Mouse (Mus musculus): ENCODE data around the gene Adgrl1. TPM values are rescaled to one million over a fixed set of nuclear protein-coding genes. Genes with fewer than 3 reads are reported as not detected.

Gene Adgrl1
- 10 to 100 TPM; 21.1 to 21.6 TPM for total RNA-seq (2021)
- long read RNA-seq, experiment 1, partial matches to known transcripts: 0 of 2 reads
- long read RNA-seq, experiment 1, other reads (novel, unspliced or antisense): 2 of 2 reads
- long read RNA-seq, experiment 2, partial matches to known transcripts: 0 of 3 reads
- long read RNA-seq, experiment 2, other reads (novel, unspliced or antisense): 3 of 3 reads

DNA sequence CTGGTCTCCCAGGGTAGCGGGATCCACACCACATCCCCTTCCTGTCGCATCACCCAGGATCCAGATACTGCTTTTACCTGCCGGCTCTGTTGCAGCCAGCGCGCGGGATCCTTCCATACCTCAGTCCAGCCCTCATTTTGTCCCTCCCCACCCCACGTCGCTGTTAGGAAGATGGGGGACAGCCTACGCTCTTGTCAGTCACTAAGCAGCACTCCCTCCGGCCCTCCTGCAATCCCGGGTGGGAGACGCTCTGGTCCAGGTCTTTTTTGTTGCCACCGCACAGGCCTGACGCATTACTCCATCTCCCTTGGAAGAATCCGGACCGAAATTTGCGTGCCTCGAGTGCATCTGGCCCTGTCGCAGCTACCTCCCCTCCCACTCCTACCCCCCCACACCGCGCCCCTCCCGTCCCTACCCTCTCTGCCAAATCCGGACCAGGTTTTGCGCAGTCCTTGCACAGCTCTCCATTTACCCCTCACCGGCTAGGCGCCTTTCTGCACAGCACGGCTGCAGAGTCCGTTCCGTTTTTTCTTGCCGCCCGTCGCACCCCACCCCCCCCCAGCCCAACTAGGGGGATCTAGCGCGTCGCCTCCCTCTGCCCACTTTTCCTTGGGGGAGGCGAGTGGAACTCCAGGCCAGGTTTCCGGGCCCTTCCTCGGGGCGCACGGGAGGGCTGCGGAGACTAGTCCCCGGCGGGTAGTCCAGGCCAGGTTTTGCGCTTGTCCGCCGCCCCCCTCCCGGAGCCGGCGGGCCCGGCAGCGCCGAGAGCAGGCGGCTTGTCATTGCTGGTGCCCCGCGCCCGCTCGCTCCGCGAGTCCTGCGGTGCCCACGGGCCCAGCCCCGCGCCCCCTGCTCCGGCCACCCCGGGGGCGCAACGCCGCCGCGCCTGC lies at the start of gene Adgrl1:
Gene Adgrl1, plus strand, starts transcription at position 743 of the 890 bp plus-strand sequence.
- intact Hi-C loops (cut with DNase I): loop anchor here (2.0 to 5.0 kb wide), 2 partner anchors 21 to 58 kb away; partner anchors contain the start of genes Asf1b and Gm10644
- peak; percentile 92 for DNase-seq

DNA sequence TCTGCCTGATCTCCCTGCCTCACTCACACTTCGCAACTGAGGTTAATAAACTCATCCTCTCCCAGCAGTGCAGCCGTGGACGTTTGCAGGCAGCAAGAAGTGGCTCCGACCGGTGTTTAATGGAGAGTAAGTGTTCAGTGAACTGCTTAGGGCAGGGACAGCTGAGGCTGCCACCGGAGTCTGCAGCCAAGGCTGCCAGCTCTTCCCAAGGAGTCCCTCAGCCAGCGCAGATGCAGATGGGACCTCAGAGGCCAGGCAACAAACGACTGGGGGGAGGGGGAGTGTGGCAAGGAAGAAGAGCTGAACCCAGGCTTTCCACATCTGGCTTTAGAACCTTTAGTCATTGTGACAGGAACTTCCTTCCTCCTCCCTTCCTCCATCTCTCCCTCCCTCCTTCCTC lies 47.6 kb upstream of the Adgrl1 start:
- intact Hi-C loops (cut with DNase I): no loop called here
- no peak for DNase-seq

DNA sequence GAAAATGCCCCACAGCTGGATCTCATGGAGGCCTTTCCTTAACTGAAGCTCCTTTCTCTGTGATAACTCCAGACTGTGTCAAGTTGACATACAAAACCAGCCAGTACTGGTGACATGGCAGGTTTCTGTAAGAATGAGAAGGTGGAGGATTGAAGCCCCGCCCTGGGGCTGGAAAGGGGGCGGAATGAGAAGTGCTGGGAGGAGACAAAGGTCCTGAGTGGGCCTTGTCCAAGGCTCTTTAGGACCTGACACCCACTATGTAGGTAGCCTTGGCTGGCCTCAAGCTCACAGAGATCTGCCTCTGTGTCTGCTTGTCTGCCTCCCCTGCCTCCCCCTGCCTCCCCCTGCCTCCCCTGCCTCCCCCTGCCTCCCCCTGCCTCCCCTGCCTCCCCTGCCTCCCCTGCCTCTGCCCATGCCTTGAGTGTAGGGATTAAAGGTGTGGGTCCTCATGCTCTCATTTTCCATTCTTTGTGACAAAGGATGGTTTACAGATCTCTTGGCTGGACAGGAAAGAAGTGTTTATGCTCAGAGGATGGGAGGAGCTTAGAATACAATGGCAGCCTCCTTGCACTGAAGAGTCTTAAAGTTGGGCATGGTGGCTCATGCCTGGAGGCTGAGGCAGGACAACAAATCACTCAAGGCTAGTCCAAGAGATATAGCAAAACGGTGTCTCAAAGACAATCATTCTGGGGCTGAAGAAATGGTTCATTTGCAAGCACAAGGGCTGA lies 46.4 kb upstream of the Adgrl1 start:
- no peak for DNase-seq
- intact Hi-C loops (cut with DNase I): no loop called here

DNA sequence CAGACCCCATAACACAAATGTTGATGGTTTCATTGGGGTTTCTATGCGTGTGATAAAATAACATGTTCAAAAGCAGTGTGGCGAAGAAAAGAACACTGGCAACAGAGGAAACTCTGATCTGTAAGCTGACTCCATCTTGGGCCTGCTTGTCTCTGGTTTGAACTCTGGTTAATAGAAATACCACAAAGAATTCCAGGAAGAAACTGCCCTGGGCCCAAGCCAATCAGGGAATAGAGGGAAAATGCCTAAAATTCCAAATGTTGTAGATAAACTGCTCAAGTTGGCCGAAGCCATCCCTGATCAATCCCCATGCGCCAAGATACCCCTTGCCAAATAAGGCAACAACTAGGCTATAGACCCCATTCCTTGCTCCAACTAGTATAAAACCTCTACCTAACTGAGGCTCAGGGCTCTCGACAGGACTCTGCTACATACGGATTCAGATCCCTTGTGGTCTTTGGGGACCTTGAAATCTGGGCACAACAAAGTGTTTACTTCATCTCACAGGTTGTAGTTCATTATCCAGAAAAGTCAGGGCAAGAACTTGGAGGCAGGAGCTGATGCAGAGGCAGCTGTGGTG lies 43.3 kb upstream of the Adgrl1 start:
- no peak for DNase-seq
- intact Hi-C loops (cut with DNase I): no loop called here

DNA sequence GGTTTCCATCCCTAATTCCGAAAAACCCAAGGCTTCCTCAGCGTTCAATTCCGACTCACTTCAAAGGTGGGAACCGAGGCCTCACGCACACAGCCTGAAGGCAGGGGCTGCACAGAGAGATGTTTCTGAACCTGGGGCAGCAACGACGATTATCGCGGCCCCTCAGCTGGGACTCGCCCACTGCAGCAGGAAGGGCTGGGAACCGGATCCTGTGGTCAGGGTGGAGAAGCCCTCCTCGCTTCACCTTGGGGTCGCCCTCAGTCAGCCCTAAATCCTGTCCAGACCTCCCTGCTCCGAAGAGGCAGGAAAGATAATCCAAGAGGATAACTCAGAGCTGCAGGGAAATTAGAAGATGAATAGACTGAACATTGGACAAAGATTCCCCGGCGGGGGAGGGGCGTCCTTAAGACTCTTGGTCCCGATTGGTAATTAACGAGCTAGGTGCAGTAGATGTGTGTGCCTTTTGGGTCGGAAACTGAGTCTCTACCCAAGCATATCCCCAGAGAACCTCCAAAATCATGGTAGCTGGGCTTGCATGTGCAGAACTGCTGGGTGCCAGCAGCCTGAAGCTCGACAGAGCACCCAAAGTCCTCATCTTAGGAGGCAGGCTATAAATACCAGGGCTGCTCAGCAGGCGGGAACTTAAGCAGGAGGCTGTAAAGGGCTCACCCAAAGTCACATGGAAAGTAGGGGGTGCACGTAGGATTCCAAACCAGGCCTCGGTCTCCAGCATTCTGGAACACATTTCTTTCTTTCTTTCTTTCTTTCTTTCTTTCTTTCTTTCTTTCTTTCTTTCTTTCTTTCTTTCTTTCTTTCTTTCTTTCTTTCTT lies 37.3 kb upstream of the Adgrl1 start:
- intact Hi-C loops (cut with DNase I): no loop called here
- DNase-seq: no peak

DNA sequence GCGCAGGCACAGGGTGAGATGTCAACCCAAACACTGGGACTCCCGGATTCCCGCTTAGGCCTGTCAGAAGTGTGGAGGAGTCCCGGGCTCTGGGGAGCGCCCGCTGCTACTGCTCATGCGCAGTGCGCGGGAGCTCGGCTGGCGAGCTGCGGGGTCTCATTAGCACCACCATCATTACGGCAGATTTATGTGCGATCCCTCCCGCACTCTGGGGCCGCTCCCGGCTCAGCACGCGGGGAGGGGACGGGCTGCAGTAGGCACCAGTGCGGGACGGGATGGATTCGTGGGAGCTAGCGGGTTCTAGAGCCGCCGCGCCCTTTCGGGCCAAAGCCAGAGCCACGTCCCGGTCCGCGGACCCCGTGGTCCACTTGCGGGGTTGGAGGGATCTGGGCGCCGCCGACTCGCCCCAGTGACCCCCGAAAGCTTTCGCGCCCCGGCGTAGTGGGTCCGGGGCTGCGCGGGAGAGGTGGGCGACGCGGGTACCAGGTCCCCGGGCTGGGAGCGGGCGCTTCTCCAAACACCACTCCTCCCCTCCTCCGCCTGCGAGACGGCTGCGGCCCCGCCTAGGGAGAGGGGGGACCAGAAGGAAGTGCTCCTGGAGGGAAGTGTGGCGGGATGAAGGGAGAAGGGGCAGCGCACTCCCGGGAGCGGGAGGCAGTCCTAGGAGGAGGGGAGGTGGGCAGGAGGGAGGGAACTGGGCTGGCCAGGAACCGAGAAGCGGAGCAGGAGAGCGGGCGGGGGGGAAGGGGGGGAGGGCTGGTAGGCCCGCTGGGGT lies 24.8 kb upstream of the Adgrl1 start:
- intact Hi-C loops (cut with DNase I): no loop called here
- peak; percentile 66 to 67 for DNase-seq

DNA sequence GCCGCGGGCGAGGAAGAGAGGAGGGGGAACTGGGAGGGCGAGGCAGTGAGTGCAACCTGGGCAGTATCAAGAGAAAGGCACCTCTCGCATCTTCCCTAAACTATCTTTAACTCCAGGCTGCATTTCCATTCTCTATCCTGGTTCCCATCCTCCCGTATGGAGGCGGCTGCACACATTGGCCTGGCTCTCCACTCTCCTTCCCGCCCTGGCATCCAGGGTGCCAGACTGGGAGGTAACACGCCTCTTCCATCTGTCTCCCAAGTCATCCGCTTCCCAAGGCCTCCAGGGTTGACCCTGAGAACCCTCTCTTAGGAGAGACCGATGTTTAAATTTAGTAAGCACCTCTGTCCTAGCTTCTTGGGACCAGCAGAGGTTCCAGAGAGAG lies 24.3 kb upstream of the Adgrl1 start:
- DNase-seq: peak; percentile 16 to 23
- intact Hi-C loops (cut with DNase I): no loop called here

DNA sequence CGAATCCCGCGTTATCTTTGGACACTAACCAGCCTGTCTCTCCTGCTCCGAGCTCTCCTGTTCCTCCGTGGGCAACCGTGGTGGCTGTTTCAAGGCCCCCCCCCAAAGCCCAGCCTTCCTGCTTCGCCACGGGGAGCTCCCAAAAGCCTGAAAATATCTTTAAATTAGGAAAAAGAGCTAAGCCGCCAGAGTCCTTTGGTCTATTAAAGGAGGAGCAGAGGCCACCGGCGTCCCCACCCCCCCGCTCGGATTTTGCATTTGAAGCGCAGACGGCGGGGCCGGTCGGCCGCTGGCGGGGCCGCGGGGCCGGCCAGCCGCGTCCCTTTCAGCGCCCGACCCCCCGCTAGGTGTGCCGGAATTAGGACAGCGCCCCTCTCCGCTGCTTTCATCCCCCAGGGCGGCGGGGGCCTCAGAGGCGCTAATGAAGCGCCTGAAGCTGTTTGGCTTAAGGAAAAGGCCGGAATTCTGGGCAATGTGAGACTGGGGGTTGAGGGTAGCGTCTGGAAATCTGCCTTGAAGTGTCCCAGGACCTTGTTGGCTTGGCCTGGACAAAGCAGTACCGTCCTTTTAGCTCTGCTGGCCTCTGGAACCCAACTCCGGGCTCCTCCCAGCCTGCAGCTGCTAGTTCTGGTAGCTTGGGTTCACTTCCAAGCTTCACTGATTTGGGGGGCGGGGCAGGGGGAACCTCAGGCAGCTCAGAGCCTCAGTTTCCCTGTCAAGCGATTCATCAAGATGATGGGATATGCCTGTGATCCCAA lies 23.6 kb upstream of the Adgrl1 start:
- intact Hi-C loops (cut with DNase I): no loop called here
- peak in 1 of 2 experiments; percentile 6 for DNase-seq

DNA sequence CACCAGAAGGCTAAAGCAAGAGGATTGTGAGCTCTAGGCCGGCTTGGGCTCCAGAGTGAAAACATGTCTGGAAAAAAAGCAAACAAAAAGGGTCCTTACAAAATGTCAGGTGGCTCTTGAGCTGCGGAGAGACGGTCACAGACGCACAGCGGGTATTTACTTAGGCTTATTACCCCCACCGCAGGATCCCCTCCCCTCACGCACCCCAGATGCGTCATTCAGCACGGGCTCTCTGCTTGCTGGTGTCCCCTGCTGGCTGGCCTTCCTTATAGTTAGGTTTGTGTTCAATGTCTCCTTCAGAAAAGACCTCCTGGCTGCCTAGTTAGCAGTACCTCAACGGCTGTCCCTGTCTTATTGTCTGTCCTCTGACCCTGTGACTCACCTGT lies 23.1 kb upstream of the Adgrl1 start:
- intact Hi-C loops (cut with DNase I): no loop called here
- peak; percentile 26 to 36 for DNase-seq

DNA sequence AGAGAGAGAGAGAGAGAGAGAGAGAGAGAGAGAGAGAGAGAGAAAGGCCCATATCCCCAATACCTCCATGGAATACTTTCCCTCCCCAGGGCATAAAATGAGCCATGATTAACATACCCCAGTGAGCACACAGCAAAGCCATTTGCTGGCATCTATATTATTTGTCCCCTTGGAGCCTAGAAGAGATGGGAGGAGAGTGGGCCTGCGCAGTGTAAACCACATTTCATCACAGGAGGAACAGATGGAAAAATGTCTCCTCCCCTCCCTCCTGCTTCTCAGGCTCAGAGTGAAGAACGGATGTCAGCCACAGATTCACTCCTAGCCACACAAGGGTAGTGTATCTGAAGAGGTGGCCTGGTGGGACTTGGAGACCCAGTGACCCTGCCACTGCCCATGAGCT lies 11.5 kb upstream of the Adgrl1 start:
- intact Hi-C loops (cut with DNase I): no loop called here
- no peak for DNase-seq

DNA sequence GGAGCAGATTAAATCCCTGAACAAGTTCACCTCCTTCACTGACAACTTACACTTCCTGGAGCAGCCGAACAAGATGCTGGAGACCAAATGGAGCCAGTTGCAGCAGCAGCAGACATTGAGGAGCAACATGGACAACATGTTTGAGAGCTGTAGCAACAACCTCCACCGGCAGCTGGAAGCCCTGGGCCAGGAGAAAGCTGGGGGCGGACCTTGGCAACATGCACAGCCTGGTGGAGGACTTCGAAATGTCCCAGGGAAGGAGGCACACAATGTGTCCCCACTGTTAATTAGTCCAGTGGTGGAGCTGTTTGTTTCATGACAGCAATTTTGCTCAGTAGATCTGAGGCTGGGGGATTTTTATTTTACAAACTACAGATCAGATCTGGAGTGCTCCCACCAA lies 7.8 kb upstream of the Adgrl1 start:
- no peak for DNase-seq
- intact Hi-C loops (cut with DNase I): loop anchor here (2.0 kb wide), 1 partner anchor 229 kb away; no protein-coding TSS in a partner anchor

DNA sequence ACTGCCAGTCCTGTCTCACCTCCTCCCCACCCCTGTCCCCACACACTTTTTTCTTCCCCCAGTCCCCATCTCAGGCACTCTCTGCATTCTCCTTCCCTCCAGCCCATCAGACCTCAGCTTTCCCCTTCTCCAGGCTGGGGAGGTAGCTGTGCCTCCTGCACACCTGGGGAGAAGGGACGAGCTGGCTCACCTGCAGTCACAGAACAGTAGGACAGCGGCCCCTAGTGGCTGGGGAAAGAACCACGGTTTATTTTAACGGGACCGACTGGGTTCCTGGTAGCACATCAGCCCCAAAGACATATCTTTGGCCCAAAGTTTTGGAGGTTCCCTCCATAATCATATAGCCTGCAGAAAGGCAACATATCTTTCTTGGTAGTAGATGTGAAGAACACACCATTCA lies 6.0 kb upstream of the Adgrl1 start:
- intact Hi-C loops (cut with DNase I): loop anchor here (1.0 to 2.0 kb wide), 3 partner anchors 111 to 231 kb away; no protein-coding TSS in a partner anchor

DNA sequence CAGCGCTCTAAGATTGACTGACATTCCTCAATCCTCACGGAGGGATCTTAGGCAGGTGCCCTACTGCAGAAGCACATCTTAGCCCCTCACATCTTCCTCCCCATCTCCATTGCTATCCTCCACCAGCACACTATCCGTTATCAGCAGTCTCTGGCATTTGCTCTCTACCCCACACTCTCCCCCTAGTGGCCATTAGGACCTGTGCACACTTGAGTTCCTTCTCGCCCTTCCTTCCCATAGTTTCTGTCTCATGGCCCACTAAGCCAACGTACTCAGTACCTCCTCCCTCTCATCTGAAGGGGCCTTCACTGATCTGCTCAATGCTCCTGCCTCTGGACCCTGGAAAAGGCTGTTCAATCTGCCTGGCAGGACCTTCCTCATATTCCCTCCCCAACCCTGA lies 4.0 kb upstream of the Adgrl1 start:
- intact Hi-C loops (cut with DNase I): loop anchor here (2.0 to 5.0 kb wide), 2 partner anchors 61 to 171 kb away; partner anchors contain the start of genes Asf1b and Gm10644
- DNase-seq: peak; percentile 31 to 53

More for the DNA sequence above, 6.0 kb upstream of the Adgrl1 start:
- DNase-seq: peak; percentile 82 to 88

DNA sequence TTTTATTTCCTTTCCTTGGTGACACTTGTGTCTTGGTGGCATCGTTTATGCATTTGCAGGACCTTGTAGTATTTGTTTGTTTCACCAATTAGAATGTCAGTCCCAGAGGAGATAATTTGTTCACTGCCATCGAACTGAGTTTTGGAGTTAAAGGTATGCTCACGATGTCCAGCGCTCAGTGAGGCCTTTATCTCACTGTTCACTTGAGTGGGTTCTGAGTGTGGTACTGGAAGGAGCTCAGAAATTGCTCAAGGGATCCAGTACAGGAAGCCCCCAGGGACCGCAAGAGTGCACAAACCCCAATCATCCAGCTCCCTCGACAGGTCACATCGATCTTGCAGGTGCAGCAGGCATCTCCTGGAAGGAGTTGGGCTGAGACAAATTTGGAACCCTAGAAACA lies 3.4 kb upstream of the Adgrl1 start:
- intact Hi-C loops (cut with DNase I): loop anchor here (5.0 kb wide), 1 partner anchor 61 kb away; the partner anchor contains the start of genes Asf1b and Gm10644
- DNase-seq: no peak

DNA sequence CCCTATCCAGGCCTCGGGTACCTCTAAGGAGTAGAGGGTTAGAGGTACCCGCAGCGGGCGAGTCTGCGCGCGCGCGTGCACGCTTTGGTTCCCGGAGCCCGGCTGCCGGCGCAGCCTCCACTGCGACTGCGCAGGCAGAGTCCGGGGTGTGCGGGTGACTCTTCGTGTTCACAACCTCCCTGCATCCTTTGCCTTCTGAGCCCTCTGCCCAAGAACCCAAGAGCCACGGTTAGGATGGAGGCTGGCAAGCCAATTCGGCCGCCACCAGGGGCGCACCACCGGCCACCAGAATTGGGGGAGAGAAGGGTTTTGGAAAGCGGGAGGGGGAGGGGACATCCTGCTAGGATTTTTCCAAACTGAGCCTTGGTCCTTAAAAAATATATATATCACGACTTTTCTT lies 2.7 kb upstream of the Adgrl1 start:
- intact Hi-C loops (cut with DNase I): loop anchor here (5.0 kb wide), 1 partner anchor 60 kb away; the partner anchor contains the start of genes Asf1b and Gm10644
- peak; percentile 60 to 73 for DNase-seq

DNA sequence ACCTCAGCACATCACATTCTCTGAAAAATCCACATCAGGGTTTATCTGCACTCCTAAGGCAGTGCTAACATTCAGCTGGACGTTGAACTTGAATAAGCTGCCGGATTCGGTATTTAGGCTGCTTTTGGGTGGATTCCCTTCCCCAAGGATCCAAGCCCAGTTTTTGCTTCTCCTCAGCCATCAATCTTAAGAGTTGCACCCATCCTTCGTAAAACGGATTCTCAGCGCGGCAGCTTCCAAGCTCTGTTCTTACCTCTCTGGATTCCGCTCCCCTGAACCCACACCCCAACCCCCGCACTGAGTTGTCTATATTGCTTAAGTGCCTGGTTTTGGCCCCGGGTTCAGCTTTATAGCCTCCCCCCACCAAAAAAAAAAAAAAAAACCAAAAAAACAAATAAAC lies 1.4 kb upstream of the Adgrl1 start:
- intact Hi-C loops (cut with DNase I): loop anchor here (5.0 kb wide), 1 partner anchor 59 kb away; the partner anchor contains the start of genes Asf1b and Gm10644

DNA sequence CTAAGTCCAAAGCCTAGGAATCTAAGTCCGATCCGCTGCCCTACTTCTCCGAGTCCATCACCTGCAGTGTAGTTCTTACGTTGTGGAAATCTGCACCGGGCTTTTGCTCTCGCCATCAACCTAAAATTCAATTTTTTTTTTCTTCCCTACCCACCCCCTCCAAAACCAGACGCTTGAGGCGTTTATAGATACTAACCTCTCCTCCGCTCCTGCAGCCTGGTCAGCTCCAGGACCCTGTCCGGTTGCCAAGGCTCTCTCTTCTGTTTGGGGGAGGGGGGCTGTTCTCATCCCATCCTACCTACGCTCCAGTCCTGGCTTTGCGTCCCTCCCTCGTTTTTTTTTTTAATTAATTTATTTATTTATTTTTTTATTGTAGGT lies 931 bp upstream of the Adgrl1 start:
- peak in 1 of 2 experiments; percentile 58 for DNase-seq
- intact Hi-C loops (cut with DNase I): loop anchor here (5.0 kb wide), 1 partner anchor 58 kb away; the partner anchor contains the start of genes Asf1b and Gm10644

More for the DNA sequence above, 1.4 kb upstream of the Adgrl1 start:
- no peak for DNase-seq
